Mouse (Mus musculus): ENCODE measurements at regions not wholly inside any gene's neighbourhood (a gene's known extent, or its start where the extent isn't known, plus 50 kb on each side); places are given as distances from the start of the nearest gene placed in this dataset.
"Not testable (repeated sequence)": the region's sequence is repeated elsewhere in the genome, so short reads cannot be mapped to it uniquely, and the experiment has no call there.

DNA sequence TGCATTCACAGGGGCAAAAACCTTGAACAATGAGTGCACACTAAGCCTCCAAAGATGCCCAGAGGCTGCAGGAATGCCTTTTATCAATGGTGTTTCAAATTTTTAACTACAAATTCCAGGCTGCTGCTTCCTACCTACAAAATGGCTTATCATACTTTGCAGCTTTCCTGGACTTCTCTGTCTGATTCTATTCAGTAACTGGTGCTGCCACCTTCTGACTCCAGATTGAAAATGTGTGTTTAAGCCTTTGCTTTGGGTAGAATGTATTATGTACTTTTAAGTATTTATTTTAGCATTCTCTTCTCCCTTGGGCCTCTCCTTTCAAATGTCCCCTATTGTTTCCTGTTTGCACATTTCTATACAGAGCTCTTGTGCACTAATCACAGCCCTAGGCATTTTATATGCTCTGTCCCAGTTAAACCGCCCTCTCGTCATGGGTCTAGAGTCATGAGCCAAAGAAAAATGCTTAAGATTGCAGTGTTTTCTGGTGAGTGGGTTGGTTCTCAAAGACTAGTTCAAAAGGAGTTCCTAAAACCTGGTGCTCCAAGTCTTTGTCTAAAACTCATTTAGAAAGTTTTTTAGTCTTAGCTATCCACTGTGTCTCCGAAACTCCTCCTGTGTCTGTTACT, 472.3 kb upstream of the Dpp10 start:
- peak; percentile 4 for DNase-seq

DNA sequence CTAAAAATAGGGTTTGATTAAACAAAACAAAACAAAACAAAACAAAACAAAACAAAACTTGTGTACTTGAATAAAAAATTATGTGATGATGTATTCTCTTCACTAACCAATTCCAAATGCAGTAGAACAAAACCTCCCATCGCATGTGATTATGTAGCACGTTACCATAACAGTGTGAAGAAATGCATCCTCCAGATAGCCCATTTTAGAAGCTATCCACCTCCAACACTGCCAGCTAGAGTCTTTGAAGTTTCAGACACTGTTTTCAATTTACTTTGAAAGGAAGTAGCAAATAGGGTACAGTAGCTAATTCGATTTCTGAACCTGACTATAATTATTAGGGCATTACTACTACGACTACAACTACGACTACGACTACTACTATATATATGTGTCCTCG, 465.1 kb upstream of the Dpp10 start:
- no peak for DNase-seq

DNA sequence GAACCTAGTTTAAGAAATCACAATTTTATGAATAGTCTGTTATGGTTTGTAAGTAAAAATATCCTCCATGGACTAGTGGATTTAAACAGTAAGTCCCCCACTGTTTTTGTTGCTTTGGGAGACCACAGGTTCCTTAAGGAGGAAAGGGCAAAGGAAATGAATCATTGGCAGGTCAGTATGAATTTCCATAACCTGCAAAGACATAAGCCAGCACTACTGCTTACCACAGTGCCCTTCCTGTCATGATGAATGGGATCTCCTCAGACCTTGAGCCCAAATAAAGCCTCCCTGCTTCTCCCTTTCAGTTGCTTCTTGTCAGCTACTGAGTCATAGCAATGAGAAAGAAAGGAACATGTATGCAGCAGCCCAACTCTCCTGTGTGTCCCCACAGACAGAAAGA, 443.1 kb upstream of the Dpp10 start:
- no peak for DNase-seq

DNA sequence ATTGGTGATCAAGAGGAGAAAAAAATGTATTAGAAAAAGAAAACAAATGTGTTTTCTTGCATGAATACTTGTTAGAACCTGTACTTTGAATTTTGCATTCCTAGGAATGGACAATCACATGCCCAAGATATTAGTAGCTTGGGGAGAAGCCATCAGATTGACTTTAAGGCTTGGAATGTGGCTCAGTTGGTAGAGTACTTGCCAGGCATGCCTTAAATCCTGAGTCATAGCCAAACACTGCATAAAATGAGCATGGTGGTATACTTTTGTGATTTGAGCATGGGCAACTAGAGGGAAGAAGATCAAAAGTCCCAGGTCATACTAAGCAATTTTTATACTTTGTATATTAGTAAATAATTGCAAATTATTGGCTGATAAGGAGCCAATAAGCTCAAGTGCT, 442.6 kb upstream of the Dpp10 start:
- no peak for DNase-seq

DNA sequence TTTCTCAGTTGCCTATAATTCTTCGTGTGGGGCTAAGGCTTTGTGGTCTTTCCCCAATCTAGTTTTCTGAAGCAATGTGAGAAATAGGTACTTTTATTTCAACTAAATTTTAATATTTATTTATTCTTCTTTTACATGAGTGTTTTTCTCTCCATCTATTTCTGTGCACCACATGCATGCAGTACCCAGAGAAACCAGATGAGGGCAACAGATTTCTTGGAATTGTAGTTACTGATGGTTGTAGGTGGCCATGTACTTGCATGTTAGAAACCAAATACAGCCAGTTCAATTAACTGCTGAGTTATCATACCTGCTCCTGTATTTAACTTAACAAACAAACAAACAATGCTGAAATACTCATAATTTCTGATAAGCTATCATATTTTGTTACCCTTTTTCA, 404.8 kb upstream of the Dpp10 start:
- DNase-seq = no peak

DNA sequence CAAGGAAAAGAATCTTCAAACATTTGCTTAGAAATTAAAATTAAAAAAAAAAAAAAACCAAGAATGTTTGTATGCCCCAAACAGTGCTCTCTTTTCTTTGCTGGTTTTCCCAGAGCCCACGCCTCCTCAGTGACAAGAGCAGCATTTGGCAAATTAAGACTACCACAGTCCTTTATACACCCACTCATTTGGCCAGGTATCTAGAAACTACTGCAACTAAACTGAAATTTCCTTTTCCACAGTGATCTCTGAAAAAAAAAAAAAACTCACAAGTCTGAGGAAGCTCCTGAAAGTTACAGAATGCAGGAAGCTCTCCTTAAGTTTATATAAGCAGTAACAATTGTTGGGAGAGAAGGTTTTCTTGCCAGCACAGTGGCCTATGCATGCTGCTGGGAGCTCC, 394.2 kb upstream of the Dpp10 start:
- DNase-seq = no peak

DNA sequence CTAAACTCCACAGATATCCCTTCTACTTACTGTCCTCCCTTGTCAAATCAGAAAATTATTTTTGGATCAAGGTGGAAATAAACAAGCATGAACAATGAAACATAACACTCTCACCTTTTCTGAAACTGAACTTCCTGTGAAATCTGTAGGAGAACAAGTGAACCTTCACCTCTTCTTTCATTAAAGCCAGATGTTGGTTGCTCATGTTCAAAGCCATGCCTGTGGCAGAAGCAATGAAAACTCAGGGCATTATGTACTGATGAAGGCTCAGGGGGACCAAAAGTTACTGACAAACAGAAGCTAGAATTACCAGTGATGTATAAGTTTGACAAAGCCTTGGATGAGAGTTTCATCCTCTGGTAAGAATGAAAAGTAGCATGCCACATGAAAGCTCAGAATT, 390.5 kb upstream of the Dpp10 start:
- no peak for DNase-seq

DNA sequence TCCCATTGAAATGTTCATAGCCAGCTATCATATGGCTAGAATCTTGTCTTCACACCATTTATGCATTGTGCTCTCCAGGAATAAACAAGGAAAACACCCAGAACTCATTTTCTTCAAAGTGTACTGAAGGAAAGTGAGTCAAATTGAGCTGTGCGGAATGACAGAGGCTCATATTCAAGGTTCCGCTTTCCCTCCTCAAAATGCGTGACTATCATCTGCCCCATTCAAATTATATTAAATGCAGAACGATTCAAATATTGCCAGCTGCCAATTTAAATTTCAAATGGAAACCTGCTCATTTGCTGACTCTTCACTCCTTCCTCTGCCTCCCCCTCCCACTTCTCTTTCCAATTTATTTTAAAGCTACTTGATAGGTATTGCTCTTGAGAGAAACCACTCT, 384.2 kb upstream of the Dpp10 start:
- DNase-seq = no peak

DNA sequence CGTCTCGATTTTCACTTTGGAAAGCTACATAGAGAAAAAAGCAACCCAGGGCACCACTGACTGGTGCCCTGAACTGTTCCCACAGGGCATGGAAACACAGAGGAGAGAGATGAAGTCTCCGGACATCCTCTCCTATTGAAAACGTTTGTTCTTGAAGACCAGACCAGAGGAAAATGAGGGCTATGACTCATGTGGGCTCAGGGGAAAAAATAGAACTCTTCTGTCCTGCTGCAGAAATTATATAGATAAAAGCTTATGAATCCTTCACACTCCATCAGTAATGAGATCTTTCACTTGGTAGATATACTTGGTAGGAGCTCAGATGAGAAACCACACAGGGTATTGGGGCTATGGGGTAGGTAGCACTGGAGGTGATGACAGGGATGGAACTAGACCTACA, 371.4 kb upstream of the Dpp10 start:
- DNase-seq = no peak

DNA sequence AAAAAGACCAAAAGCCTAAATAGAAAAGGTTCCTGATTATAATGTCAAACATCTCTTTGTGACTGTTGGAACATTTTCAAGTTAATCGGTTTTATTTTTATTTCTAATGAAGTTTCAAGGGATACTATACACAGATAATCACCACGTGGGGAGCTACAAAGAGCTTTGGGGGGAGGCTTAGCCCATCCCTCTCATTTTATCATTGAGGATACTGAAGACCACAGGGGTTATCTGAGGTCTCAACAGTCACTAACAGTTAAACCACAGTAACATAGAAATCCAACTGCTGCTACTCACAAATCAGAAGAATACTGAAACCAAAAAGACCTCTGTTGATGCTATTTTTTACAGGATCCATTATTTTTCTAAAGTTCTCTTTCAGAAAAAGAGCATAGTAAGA, 364.9 kb upstream of the Dpp10 start:
- DNase-seq = no peak

DNA sequence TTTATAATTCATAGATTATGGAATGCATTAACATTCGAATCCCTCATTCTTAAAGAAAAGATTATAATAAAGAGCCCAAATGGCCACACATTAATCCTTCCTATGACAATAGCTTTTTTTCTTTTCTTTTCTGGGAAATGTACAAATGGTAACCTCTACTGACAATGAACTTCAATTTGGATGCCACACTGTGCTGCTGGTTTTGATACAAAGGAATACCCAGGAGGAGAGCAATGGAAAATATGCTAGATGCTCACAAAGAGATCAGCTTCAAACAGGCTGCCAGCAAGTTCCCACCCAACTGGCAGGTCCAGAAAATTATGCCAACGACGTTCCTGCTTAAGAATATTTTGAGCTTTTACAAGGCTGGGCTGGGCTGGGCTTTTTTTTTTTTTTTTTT, 364.4 kb upstream of the Dpp10 start:
- no peak for DNase-seq

DNA sequence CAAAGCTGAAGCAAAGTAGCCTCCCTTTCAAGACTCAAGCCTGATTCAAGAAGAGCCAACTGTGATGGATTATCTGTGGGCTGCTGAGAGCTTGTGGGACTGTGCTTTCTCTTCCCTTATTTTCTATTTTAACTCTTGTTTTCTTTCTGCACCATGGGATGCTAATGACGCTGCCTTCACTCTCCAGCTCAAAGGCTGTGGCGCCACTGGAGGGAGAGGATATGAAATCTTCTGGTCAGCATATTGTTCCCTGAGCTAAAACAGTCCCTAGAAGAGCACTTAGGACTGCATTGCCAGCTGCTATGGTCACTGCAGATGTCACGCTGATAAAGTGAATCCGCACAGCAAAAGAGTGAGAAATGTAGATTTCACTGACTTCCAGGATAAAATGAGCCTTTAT, 324.2 kb upstream of the Dpp10 start:
- no peak for DNase-seq

DNA sequence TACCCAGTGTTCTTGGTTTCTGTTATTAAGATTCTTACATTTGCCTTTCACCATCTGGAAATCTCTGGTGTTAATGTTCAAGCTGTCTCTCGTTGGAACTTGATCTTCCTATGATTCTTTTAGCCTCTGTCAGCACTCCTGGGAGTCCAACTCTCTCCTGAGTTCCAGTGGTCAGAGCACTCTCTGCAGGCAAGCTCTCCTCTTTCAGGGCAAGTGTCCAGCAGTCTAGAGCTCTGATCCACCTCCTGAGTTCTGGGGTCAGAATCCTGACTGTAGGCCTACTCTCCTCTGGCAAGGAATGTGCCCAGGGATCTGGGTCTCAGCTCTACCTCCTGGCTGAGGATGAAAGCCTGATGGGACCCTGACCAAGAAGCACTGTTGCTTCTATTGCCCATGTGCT, 303.1 kb upstream of the Dpp10 start:
- not testable (repeated sequence) for DNase-seq

DNA sequence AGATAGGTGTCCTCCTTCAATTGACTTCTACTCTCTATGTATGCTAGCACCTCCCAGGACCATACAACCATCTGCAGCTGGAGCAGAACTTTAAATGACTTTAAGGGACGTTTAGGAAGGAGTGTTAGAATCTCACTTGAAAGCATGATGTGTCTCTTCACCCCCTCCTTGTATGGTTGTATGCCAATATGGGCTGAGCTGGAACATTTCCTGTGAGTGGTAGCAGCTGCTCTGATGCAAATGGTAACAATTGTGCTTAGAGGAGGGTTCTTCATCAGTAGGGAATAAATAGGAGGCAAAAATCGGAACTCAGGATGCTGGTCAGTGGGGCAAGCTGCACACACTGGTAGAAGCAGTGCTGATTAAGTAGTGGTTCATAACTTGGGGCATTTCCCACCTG, 294.1 kb upstream of the Dpp10 start:
- no peak for DNase-seq

DNA sequence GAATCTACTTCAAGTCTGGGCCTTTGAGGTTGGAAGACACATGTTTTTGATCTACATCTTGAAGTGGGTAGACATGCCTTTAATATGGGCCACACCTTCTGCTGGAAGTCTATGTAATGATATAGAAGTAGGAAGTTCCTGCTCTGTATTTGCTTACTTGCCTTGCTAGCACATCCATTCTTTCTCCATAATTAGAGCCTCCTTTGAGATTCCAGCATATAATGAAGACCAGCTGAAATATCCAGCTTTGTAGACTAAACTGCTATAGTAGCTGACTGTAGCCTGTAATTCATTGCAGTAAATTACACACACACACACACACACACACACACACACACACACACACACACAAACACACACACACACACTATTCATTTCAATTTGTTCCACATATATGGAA, 293.3 kb upstream of the Dpp10 start:
- no peak for DNase-seq

DNA sequence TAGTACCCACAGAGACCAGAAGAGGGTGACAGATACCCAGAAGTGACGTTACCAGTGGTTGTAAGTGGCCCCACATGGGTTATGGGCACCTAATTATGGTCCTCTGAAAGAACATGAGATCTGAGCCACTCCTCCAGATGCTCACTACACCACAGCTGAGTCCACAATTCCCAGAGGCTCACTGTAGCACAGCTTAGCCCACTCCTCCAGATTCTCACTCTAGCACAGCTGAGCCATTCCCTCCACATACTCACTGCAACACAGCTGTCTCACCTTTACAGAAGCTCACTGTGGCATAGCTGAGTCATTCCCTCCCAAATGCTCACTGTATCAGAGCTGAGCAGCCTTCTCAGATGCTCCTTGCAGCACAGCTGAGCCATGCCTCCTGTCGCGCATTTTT, 286.9 kb upstream of the Dpp10 start:
- DNase-seq = no peak
